Comparison of ENCODE assay signal across 19 mouse cellular contexts in genomic region chr3:133347535-133347934, GRCm38 (mm10). TPM values are rescaled to one million over a fixed set of nuclear protein-coding genes. Genes with fewer than 3 reads are reported as not detected.
A peak's percentile ranks its signal among the peaks of the same experiment; 100 is the strongest.
DNase-seq lines count a peak whose midpoint lies in the region; ATAC-seq and TF ChIP-seq lines count a peak whose summit lies in the region.
"Had no signal": no experiment of that assay in that cellular context is flagged by ENCODE, and none has a peak within 500 bp of the region (broad histone marks: within the 10 kb centered on the region; RNA-seq: fewer than 3 reads in every experiment).

No protein-coding gene starts in this region.

- H3K4me3 ChIP-seq in lung, embryonic 14.5 days (ENCODE audit: low read depth, low read length) = no peak overlapping the region
- H3K4me3 ChIP-seq: embryonic facial prominence, embryonic 12.5 days; hindbrain, embryonic 13.5 days; limb, embryonic 12.5 days; megakaryocyte, embryonic 14.5 days; midbrain, embryonic 15.5 days had no signal

- TF ChIP-seq CTCF in lung, embryonic 14.5 days (IDR thresholded peaks at IDR 0.05; ENCODE audit: low read depth) = no peak

- intact Hi-C loops in heart, postnatal 14 days (cut with DNase I) = no loop called here

- no peaks in the 10 kb centered on the region for H3K9me3 ChIP-seq in lung, embryonic 14.5 days (ENCODE audit: low read depth, low read length)
- H3K9me3 ChIP-seq: embryonic facial prominence, embryonic 12.5 days; hindbrain, embryonic 13.5 days; limb, embryonic 12.5 days; midbrain, embryonic 15.5 days had no signal

- no peaks in the 10 kb centered on the region for H3K4me1 ChIP-seq in lung, embryonic 14.5 days (ENCODE audit: insufficient read depth)
- H3K4me1 ChIP-seq: embryonic facial prominence, embryonic 12.5 days; hindbrain, embryonic 13.5 days; limb, embryonic 12.5 days; midbrain, embryonic 15.5 days had no signal

- ATAC-seq in lung, embryonic 14.5 days (ENCODE audit: insufficient read depth) = peak; percentile 86
- ATAC-seq in common myeloid progenitor, adult 5-6 weeks (replicated peaks; ENCODE audit: low read depth, poor library complexity, severe bottlenecking) = peak; percentile 54
- ATAC-seq: forebrain, postnatal 0 days; midbrain, embryonic 15.5 days had no signal

- H3K27me3 ChIP-seq in lung, embryonic 14.5 days (ENCODE audit: insufficient read depth, low read length) = no peaks in the 10 kb centered on the region
- H3K27me3 ChIP-seq: embryonic facial prominence, embryonic 12.5 days; hindbrain, embryonic 13.5 days; limb, embryonic 12.5 days; megakaryocyte, embryonic 14.5 days; midbrain, embryonic 15.5 days had no signal

- H3K9ac ChIP-seq in lung, embryonic 14.5 days = no peak overlapping the region
- H3K9ac ChIP-seq: embryonic facial prominence, embryonic 12.5 days; forebrain, postnatal 0 days; hindbrain, embryonic 13.5 days; limb, embryonic 12.5 days; liver, embryonic 14.5 days; midbrain, embryonic 15.5 days had no signal

- H3K27ac ChIP-seq in lung, embryonic 14.5 days (ENCODE audit: low read depth) = no peak overlapping the region
- H3K27ac ChIP-seq: embryonic facial prominence, embryonic 12.5 days; hindbrain, embryonic 13.5 days; limb, embryonic 12.5 days; liver, embryonic 14.5 days; midbrain, embryonic 15.5 days had no signal

- 57% methylated on average over 7 of the region's 7 CpGs for WGBS in lung, embryonic 14.5 days

- DNase-seq in heart, postnatal 14 days = peak; percentile 15 to 19
- DNase-seq in heart, postnatal 4 days = no peak
- DNase-seq in lung, embryonic 14.5 days = peak; percentile 72
- DNase-seq in lung, adult 18-20 months = no peak
- peak; percentile 25 for DNase-seq in skeletal muscle tissue, adult 2 months (ENCODE audit: low read depth, low spot score)
- DNase-seq in right cerebral cortex, postnatal 10 days (ENCODE audit: low spot score in 2 of 2) = no peak
- DNase-seq: cerebellum, adult 11-12 months; cerebellum, postnatal 25 days; forebrain, postnatal 0 days; kidney, adult 8-10 months; retina, postnatal 1 day; thymus, adult 2 months had no signal

- H3K4me2 ChIP-seq in lung, embryonic 14.5 days = no peak overlapping the region
- H3K4me2 ChIP-seq: embryonic facial prominence, embryonic 12.5 days; hindbrain, embryonic 13.5 days; limb, embryonic 12.5 days; midbrain, embryonic 15.5 days had no signal

- H3K36me3 ChIP-seq in lung, embryonic 14.5 days (ENCODE audit: insufficient read depth) = peaks cover 9% of the 10 kb centered on the region; the same call in 1 of the 2 replicates
- H3K36me3 ChIP-seq: midbrain, embryonic 15.5 days had no signal

RNA-seq across cellular contexts. Expression of gene Ppa2, which starts 37.6 kb away (rescaled TPM):
- 100 to 1,000 TPM; 110 to 112 TPM for total RNA-seq in heart, postnatal 14 days (2021)
- 10 to 100 TPM; 83.7 to 92.5 TPM for total RNA-seq in heart, postnatal 4 days (2021)
- polyA plus RNA-seq in lung, embryonic 14.5 days (2014; fragmentation: Nextera tagmentation; extraction: Ambion mirVana) = 109 TPM in 2 replicates
- 92.0 and 122 TPM in 2 replicates for total RNA-seq in common myeloid progenitor, adult 5-6 weeks (2017)

Comparison
In these comparisons a context has a peak if more than half of its experiments do, and no peak if none do; other contexts are left out.
1. DNase-seq: peak in heart, postnatal 14 days (2 of 2), lung, embryonic 14.5 days (single experiment) and skeletal muscle tissue, adult 2 months (single experiment); none in heart, postnatal 4 days (single experiment), lung, adult 18-20 months (0 of 2) and right cerebral cortex, postnatal 10 days (0 of 2).